Mouse (Mus musculus) embryonic facial prominence, embryonic 12.5 days (tissue): Measurements from ENCODE around the gene E030018B13Rik. TPM values are rescaled to one million over a fixed set of nuclear protein-coding genes. Genes with fewer than 3 reads are reported as not detected.

Experiments used
- ATAC-seq: fragments of 200-750 bp; cut with Nextera tagmentation; 2 replicates; pipeline ENCODE4 v1.8.0; 2017; ENCODE audit not compliant: insufficient number of reproducible peaks, insufficient read depth, low FRiP score, low TSS enrichment
- H3K27ac ChIP-seq: fragments of 300-500 bp; sonication (generic); 2 replicates; pipeline ENCODE4 v1.5.1; 2016; ENCODE audit warnings: mild to moderate bottlenecking
- H3K27me3 ChIP-seq: fragments of 300-500 bp; sonication (generic); 2 replicates; pipeline ENCODE4 v1.6.1; 2016; ENCODE audit warnings: mild to moderate bottlenecking, moderate library complexity
- H3K36me3 ChIP-seq: fragments of 300-500 bp; sonication (generic); 2 replicates; pipeline ENCODE4 v1.6.1; 2016; ENCODE audit warnings: mild to moderate bottlenecking
- H3K4me1 ChIP-seq: fragments of 300-500 bp; sonication (generic); 2 replicates; pipeline ENCODE4 v1.6.1; 2016
- H3K4me2 ChIP-seq: fragments of 300-500 bp; sonication (generic); replicated peaks from 2 replicates; pipeline ENCODE4 v1.6.1; 2016; ENCODE audit warnings: mild to moderate bottlenecking, moderate library complexity
- H3K4me3 ChIP-seq: fragments of 300-500 bp; sonication (generic); 2 replicates; pipeline ENCODE4 v1.5.1; 2016; ENCODE audit warnings: mild to moderate bottlenecking
- H3K9ac ChIP-seq: fragments of 300-500 bp; sonication (generic); 2 replicates; pipeline ENCODE4 v1.6.1; 2016; ENCODE audit warnings: mild to moderate bottlenecking, moderate library complexity
- H3K9me3 ChIP-seq: fragments of 300-500 bp; sonication (generic); 2 replicates; pipeline ENCODE4 v1.6.1; 2016; ENCODE audit warnings: mild to moderate bottlenecking, moderate library complexity
- WGBS: fragments of 180-500 bp; shearing (Covaris S2); methylation state at CpG from one replicate; pipeline ENCODE4 v1.1.7; 2016; 5-methylcytosine and 5-hydroxymethylcytosine counted together
- polyA plus RNA-seq: library from polyadenylated mRNA; unstranded; fragments of >200 nt; fragmentation: Nextera tagmentation; extraction: Ambion mirVana; gene quantifications from 2 replicates; pipeline ENCODE4 v1.2.1, GENCODE M21; 2016

E030018B13Rik gene
- polyA plus RNA-seq, 1 experiment from 2014 or later, result not detected

- WGBS, result 54% methylated on average over 2 of the region's 2 CpGs
- Histone ChIP-seq H3K36me3 (no peaks in the 10 kb centered on the region), H3K27me3 (no peaks in the 10 kb centered on the region), H3K4me1 (peaks cover 5% of the 10 kb centered on the region; the same call in 1 of the 2 replicates), H3K9me3 (no peaks in the 10 kb centered on the region), H3K4me3 (no peak overlapping the region), H3K4me2 (no peak overlapping the region), H3K9ac (no peak overlapping the region), H3K27ac (no peak overlapping the region)
- ATAC-seq, result no peak
These were observed 27.3 kb downstream of the E030018B13Rik start for GRCm38 (mm10) chr7:63943946-63944345.

DNA sequence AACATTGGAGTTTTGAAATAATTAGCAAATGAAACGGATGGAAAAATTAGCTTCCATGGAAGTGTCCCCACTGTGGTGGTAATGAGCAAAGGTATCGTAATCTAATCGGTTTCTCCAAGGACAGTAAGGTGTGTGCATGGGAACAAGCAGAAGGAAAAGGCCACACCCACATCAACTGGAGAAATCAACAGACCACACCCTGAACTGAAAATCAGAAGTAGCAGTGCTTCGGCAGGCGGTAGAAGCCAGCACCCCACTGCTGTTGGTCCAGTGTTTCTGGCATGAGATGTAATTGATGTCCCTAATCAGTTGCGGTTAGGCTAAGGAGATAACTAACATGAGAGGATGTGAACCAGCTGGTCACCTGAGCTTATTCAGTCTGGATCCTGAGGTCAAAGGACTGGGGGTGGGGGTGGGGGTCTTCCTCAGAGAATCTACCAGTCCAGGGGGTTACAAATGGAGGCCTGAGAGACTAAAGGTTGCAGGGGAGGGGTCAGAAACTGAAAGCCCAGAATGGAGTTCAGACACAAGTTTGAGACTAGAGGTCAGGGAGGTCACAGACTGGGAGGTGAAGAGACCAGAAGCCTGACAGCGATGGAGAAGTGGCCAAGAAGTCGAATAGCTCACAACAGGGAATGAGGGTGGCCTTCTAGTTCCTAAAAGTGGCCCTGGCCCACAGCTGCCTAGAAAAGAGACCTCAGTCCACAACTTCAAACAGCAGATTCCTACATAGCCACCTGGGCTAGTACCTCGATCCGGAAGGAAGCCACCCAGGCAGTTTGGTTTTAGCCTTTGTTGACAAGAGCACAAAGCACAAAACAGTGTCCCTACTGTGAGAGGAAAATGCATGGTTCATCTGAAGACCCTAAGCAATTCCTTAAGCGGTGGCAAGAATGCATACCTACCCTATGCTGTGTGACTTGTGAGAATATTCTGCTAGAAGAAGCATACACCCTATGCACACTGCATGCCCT is 31.1 kb downstream of the E030018B13Rik start:
- Histone ChIP-seq H3K9ac (no peak overlapping the region), H3K4me2 (no peak overlapping the region), H3K27ac (no peak overlapping the region), H3K4me3 (no peak overlapping the region), H3K27me3 (no peaks in the 10 kb centered on the region), H3K9me3 (no peaks in the 10 kb centered on the region), H3K4me1 (no peaks in the 10 kb centered on the region), H3K36me3 (no peaks in the 10 kb centered on the region)
- 58% methylated on average over 11 of the region's 11 CpGs for WGBS
- ATAC-seq, result no peak

DNA sequence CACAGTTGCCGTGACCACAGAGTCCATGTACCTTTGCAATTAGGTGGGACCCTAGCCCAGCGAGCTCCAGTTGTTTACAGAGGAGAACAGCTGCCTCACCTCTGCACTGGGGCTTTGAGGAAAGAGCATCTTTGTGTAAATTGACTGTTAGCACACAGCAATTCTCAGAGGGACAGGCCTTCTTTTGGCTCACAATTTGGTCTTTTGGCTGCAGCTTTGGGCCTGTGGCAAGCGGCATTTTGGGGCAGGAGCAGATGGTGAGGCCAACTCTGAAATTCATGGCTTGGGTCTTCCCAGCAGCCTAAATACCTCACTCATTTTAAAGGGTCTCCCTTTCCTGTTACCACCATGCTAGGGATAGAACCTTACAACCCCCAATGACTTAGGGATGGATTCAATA is 32.5 kb downstream of the E030018B13Rik start:
- H3K27ac ChIP-seq, result no peak overlapping the region
- H3K4me1 ChIP-seq, result no peaks in the 10 kb centered on the region
- H3K36me3 ChIP-seq, result no peaks in the 10 kb centered on the region
- WGBS, result 77% methylated on average over 3 of the region's 3 CpGs
- no peak overlapping the region for H3K4me2 ChIP-seq
- no peak overlapping the region for H3K4me3 ChIP-seq
- H3K27me3 ChIP-seq, result no peaks in the 10 kb centered on the region
- no peak for ATAC-seq
- H3K9ac ChIP-seq, result no peak overlapping the region
- no peaks in the 10 kb centered on the region for H3K9me3 ChIP-seq

GRCm38 (mm10) chr7:63950931-63951607 is 34.4 kb downstream of the E030018B13Rik start:
- no peak overlapping the region for H3K27ac ChIP-seq
- WGBS, result 56% methylated on average over 10 of the region's 10 CpGs
- no peak for ATAC-seq
- H3K4me2 ChIP-seq, result no peak overlapping the region
- no peaks in the 10 kb centered on the region for H3K27me3 ChIP-seq
- H3K36me3 ChIP-seq, result no peaks in the 10 kb centered on the region
- H3K9ac ChIP-seq, result no peak overlapping the region
- no peak overlapping the region for H3K4me3 ChIP-seq
- no peaks in the 10 kb centered on the region for H3K9me3 ChIP-seq
- no peaks in the 10 kb centered on the region for H3K4me1 ChIP-seq

GRCm38 (mm10) chr7:63952077-63952898 is 35.6 kb downstream of the E030018B13Rik start:
- Histone ChIP-seq H3K27me3 (no peaks in the 10 kb centered on the region; the same call in 1 of the 2 replicates), H3K4me2 (no peak overlapping the region), H3K4me1 (no peaks in the 10 kb centered on the region), H3K9ac (no peak overlapping the region), H3K9me3 (no peaks in the 10 kb centered on the region), H3K36me3 (no peaks in the 10 kb centered on the region), H3K27ac (no peak overlapping the region), H3K4me3 (no peak overlapping the region)
- 56% methylated on average over 7 of the region's 7 CpGs for WGBS
- no peak for ATAC-seq

- WGBS, result 84% methylated on average over 2 of the region's 2 CpGs
- H3K4me1 ChIP-seq, result 0 out of 2 replicates have a peak, but pooled peaks cover 3% of the 10 kb centered on the region
- H3K27me3 ChIP-seq, result no peaks in the 10 kb centered on the region; the same call in 1 of the 2 replicates
- no peaks in the 10 kb centered on the region for H3K36me3 ChIP-seq
- no peak overlapping the region for H3K27ac ChIP-seq
- no peak for ATAC-seq
- no peaks in the 10 kb centered on the region for H3K9me3 ChIP-seq
- no peak overlapping the region for H3K4me2 ChIP-seq
- H3K4me3 ChIP-seq, result no peak overlapping the region
- H3K9ac ChIP-seq, result no peak overlapping the region
These were observed 38.8 kb downstream of the E030018B13Rik start for GRCm38 (mm10) chr7:63955440-63955839.

DNA sequence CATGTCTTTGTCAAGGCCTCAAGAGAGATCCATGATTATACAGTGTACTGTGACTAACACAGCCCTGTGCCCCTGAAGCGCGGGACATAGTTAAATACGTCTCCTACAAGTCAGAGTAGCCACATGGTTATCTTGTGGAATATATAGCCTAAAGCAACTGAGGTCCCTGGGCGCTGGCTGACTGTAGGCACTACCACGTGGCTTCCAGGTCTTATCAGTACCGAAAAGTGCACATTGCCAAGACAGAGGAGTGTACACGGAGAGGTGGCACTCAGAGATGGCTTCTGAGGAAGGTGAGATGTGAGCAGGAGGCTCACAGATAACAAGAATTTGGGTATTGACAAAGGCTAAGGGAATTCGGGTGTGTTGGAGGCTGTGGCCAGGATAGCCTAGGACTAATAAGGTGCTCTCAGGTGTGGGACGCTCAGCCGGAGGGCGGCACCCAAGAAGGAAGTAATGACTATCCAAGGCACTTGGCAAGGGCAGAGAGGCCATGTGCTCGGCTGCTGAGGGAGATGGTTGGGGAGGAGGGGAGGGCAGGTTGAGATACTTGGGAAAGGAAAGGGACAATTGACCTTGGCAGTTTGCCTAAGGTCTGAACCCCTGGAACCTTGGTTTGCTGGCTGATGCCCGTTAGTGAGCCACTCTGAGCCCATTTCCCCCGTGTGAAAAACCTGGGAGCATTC is 39.6 kb downstream of the E030018B13Rik start:
- WGBS, result 67% methylated on average over 14 of the region's 14 CpGs
- Histone ChIP-seq H3K4me3 (no peak overlapping the region), H3K27me3 (no peaks in the 10 kb centered on the region; the same call in 1 of the 2 replicates), H3K9me3 (no peaks in the 10 kb centered on the region), H3K9ac (no peak overlapping the region), H3K4me2 (no peak overlapping the region), H3K36me3 (no peaks in the 10 kb centered on the region), H3K4me1 (0 out of 2 replicates have a peak, but pooled peaks cover 3% of the 10 kb centered on the region), H3K27ac (no peak overlapping the region)
- no peak for ATAC-seq

- WGBS, result 15% methylated on average over 16 of the region's 16 CpGs
These were observed 40.5 kb downstream of the E030018B13Rik start for GRCm38 (mm10) chr7:63956981-63957713.

GRCm38 (mm10) chr7:63957872-63958640 is 41.4 kb downstream of the E030018B13Rik start:
- H3K27ac ChIP-seq, result no peak overlapping the region

More at GRCm38 (mm10) chr7:63956981-63957713, 40.5 kb downstream of the E030018B13Rik start:
- Histone ChIP-seq H3K27me3 (no peaks in the 10 kb centered on the region; the same call in 1 of the 2 replicates), H3K4me1 (0 out of 2 replicates have a peak, but pooled peaks cover 3% of the 10 kb centered on the region), H3K4me2 (no peak overlapping the region), H3K36me3 (no peaks in the 10 kb centered on the region), H3K4me3 (no peak overlapping the region), H3K27ac (no peak overlapping the region), H3K9ac (no peak overlapping the region), H3K9me3 (no peaks in the 10 kb centered on the region)
- peak; percentile 71; the same call in 1 of the 2 replicates for ATAC-seq

DNA sequence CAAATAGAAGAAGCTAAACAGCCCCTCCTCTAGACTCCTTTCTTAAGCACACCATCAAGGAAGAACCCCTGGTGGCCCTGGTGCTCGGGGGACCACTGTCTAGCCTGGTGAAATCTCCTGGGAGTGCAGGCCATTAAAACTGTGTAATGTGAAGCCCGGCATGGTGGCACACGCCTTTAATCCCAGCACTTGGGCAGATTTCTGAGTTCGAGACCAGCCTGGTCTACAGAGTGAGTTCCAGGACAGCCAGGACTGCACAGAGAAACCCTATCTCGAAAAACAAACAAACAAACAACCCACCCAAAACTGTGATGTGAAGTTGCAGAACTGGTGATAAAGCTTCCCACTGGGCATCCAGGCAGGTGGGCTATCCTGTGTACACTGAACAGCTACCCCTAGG is 47.0 kb downstream of the E030018B13Rik start:
- no peak for ATAC-seq
- no peak overlapping the region for H3K4me2 ChIP-seq
- H3K4me1 ChIP-seq, result peaks cover 7% of the 10 kb centered on the region; the same call in 1 of the 2 replicates
- 65% methylated on average over 5 of the region's 5 CpGs for WGBS
- H3K27me3 ChIP-seq, result no peaks in the 10 kb centered on the region
- no peaks in the 10 kb centered on the region for H3K9me3 ChIP-seq
- no peaks in the 10 kb centered on the region for H3K36me3 ChIP-seq
- H3K4me3 ChIP-seq, result no peak overlapping the region
- H3K9ac ChIP-seq, result no peak overlapping the region
- no peak overlapping the region for H3K27ac ChIP-seq

More at GRCm38 (mm10) chr7:63957872-63958640, 41.4 kb downstream of the E030018B13Rik start:
- no peak overlapping the region for H3K4me3 ChIP-seq
- H3K27me3 ChIP-seq, result no peaks in the 10 kb centered on the region; the same call in 1 of the 2 replicates
- 79% methylated on average over 12 of the region's 12 CpGs for WGBS
- H3K4me2 ChIP-seq, result no peak overlapping the region
- no peak overlapping the region for H3K9ac ChIP-seq
- H3K36me3 ChIP-seq, result no peaks in the 10 kb centered on the region
- no peak for ATAC-seq
- H3K4me1 ChIP-seq, result 0 out of 2 replicates have a peak, but pooled peaks cover 3% of the 10 kb centered on the region
- no peaks in the 10 kb centered on the region for H3K9me3 ChIP-seq
